Mouse (Mus musculus) liver, embryonic 14.5 days (tissue): ENCODE measurements at regions not wholly inside any gene's neighbourhood (a gene's known extent, or its start where the extent isn't known, plus 50 kb on each side); places are given as distances from the start of the nearest gene placed in this dataset.

Source experiments
- CTCF ChIP-seq: IDR thresholded peaks from 2 replicates; pipeline ENCODE4 v1.5.1; 2016; ENCODE audit warnings: antibody characterized with exemption, low read depth, control low read depth
- EP300 ChIP-seq: IDR thresholded peaks from 2 replicates; pipeline ENCODE4 v1.6.1; 2016; ENCODE audit warnings: antibody characterized with exemption, low read depth

- TF ChIP-seq CTCF, result no peak
- no peak for TF ChIP-seq EP300
Observed at GRCm38 (mm10) chr9:83241119-83241518, 94.6 kb upstream of the Hmgn3 start.
